Mouse (Mus musculus): ENCODE measurements at regions not wholly inside any gene's neighbourhood (a gene's known extent, or its start where the extent isn't known, plus 50 kb on each side); places are given as distances from the start of the nearest gene placed in this dataset.

- WGBS, result 94% methylated on average over 4 of the region's 4 CpGs
- TF ChIP-seq POLR2A (IDR thresholded peaks at IDR 0.05; ENCODE audit: low read depth, low read length) (no peak), CTCF (IDR thresholded peaks at IDR 0.05; ENCODE audit: extremely low read depth, insufficient read length, insufficient replicate concordance, low read depth, low read length) (no peak)
- H3K27ac ChIP-seq (ENCODE audit: insufficient read depth, low read depth, low read length), result no peak overlapping the region
- H3K4me1 ChIP-seq (ENCODE audit: control insufficient read depth, insufficient read depth, insufficient read length, low read length), result peaks cover 4% of the 10 kb centered on the region; the same call in 1 of the 2 replicates
- no peak overlapping the region for H3K4me3 ChIP-seq (ENCODE audit: low read depth, low read length)
- H3K27me3 ChIP-seq (ENCODE audit: control insufficient read depth, insufficient read depth, low read length), result no peaks in the 10 kb centered on the region
- H3K36me3 ChIP-seq (ENCODE audit: control insufficient read depth, insufficient read depth, low read length), result no peaks in the 10 kb centered on the region
These were observed 53.1 kb upstream of the Galnt7 start for GRCm38 (mm10) chr8:57705957-57706356.

- peaks cover 4% of the 10 kb centered on the region; the same call in 1 of the 2 replicates for H3K4me1 ChIP-seq (ENCODE audit: control insufficient read depth, insufficient read depth, insufficient read length, low read length)
- no peak overlapping the region for H3K4me3 ChIP-seq (ENCODE audit: low read depth, low read length)
- no peaks in the 10 kb centered on the region for H3K36me3 ChIP-seq (ENCODE audit: control insufficient read depth, insufficient read depth, low read length)
- TF ChIP-seq POLR2A (IDR thresholded peaks at IDR 0.05; ENCODE audit: low read depth, low read length) (no peak), CTCF (IDR thresholded peaks at IDR 0.05; ENCODE audit: extremely low read depth, insufficient read length, insufficient replicate concordance, low read depth, low read length) (no peak)
- 32% methylated on average over 3 of the region's 3 CpGs for WGBS
- H3K27me3 ChIP-seq (ENCODE audit: control insufficient read depth, insufficient read depth, low read length), result no peaks in the 10 kb centered on the region
- H3K27ac ChIP-seq (ENCODE audit: insufficient read depth, low read depth, low read length), result peak overlapping the region; percentile 78; the same call in 1 of the 2 replicates
These were observed 51.3 kb upstream of the Galnt7 start for GRCm38 (mm10) chr8:57704161-57704560.

GRCm38 (mm10) chr8:57702407-57703113 is 49.7 kb upstream of the Galnt7 start:
- no peak overlapping the region for H3K27ac ChIP-seq (ENCODE audit: insufficient read depth, low read depth, low read length)
- H3K36me3 ChIP-seq (ENCODE audit: control insufficient read depth, insufficient read depth, low read length), result no peaks in the 10 kb centered on the region
- H3K27me3 ChIP-seq (ENCODE audit: control insufficient read depth, insufficient read depth, low read length), result no peaks in the 10 kb centered on the region
- WGBS, result 16% methylated on average over 7 of the region's 7 CpGs
- no peak overlapping the region for H3K4me3 ChIP-seq (ENCODE audit: low read depth, low read length)
- H3K4me1 ChIP-seq (ENCODE audit: control insufficient read depth, insufficient read depth, insufficient read length, low read length), result peaks cover 4% of the 10 kb centered on the region; the same call in 1 of the 2 replicates
- TF ChIP-seq CTCF (IDR thresholded peaks at IDR 0.05; ENCODE audit: extremely low read depth, insufficient read length, insufficient replicate concordance, low read depth, low read length), result no peak
- TF ChIP-seq POLR2A (IDR thresholded peaks at IDR 0.05; ENCODE audit: low read depth, low read length), result no peak

Data from small intestine, adult 2 months (tissue).